Mouse (Mus musculus) stomach, postnatal 0 days (tissue): ENCODE results near the gene Dnah3. TPM values are rescaled to one million over a fixed set of nuclear protein-coding genes. Genes with fewer than 3 reads are reported as not detected.

Experiments used
- ATAC-seq: fragments of 200-750 bp; cut with Nextera tagmentation; 2 replicates; pipeline ENCODE4 v1.8.0; 2017; ENCODE audit not compliant: low FRiP score, low TSS enrichment
- DNase-seq: peaks from one replicate; pipeline ENCODE4 v3.0.0-alpha.2; 2016; ENCODE audit warnings: low spot score
- H3K27ac ChIP-seq: fragments of 300-500 bp; sonication (generic); replicated peaks from 2 replicates; pipeline ENCODE4 v1.5.1; 2014; ENCODE audit warnings: mild to moderate bottlenecking, control low read depth
- H3K27me3 ChIP-seq: fragments of 300-500 bp; sonication (generic); 2 replicates; pipeline ENCODE4 v1.6.1; 2014; ENCODE audit warnings: low read length; ENCODE audit not compliant: control insufficient read depth, insufficient read depth
- H3K36me3 ChIP-seq: fragments of 300-500 bp; sonication (generic); 2 replicates; pipeline ENCODE4 v1.6.1; 2014; ENCODE audit warnings: low read length, mixed read lengths; ENCODE audit not compliant: control insufficient read depth, insufficient read depth
- H3K4me1 ChIP-seq: fragments of 300-500 bp; sonication (generic); replicated peaks from 2 replicates; pipeline ENCODE4 v1.6.1; 2014; ENCODE audit warnings: antibody characterized with exemption; ENCODE audit not compliant: control insufficient read depth, insufficient read depth
- H3K4me2 ChIP-seq: fragments of 300-500 bp; sonication (generic); replicated peaks from 2 replicates; pipeline ENCODE4 v1.6.1; 2014; ENCODE audit warnings: low read depth, mild to moderate bottlenecking, control low read depth, moderate library complexity
- H3K4me3 ChIP-seq: fragments of 300-500 bp; sonication (generic); 2 replicates; pipeline ENCODE4 v1.5.1; 2014; ENCODE audit warnings: low read depth, low read length, control low read depth
- H3K9ac ChIP-seq: fragments of 300-500 bp; sonication (generic); 2 replicates; pipeline ENCODE4 v1.6.1; 2014; ENCODE audit warnings: mild to moderate bottlenecking, low read length, control low read depth, mixed read lengths
- H3K9me3 ChIP-seq: fragments of 300-500 bp; sonication (generic); 2 replicates; pipeline ENCODE4 v1.6.1; 2016; ENCODE audit warnings: low read length; ENCODE audit not compliant: control insufficient read depth
- CTCF ChIP-seq: IDR thresholded peaks from 2 replicates; pipeline ENCODE4 v1.5.1; 2016; ENCODE audit warnings: antibody characterized with exemption, low read depth, mild to moderate bottlenecking, moderate library complexity
- EP300 ChIP-seq: optimal IDR thresholded peaks from 2 replicates; pipeline ENCODE3; 2016; ENCODE audit warnings: antibody characterized with exemption
- WGBS: fragments of 180-500 bp; shearing (Covaris S2); extraction: QIAGEN DNeasy Blood & Tissue Kit; methylation state at CpG from one replicate; pipeline ENCODE4 v1.1.7; 2014; 5-methylcytosine and 5-hydroxymethylcytosine counted together
- polyA plus RNA-seq: library from polyadenylated mRNA; unstranded; fragments of >200 nt; fragmentation: Nextera tagmentation; extraction: Ambion mirVana; gene quantifications from 2 replicates; pipeline ENCODE4 v1.2.1, GENCODE M21; 2015

Dnah3 gene
- polyA plus RNA-seq, 1 experiment from 2014 or later, result 0.02 TPM

- H3K36me3 ChIP-seq, result no peaks in the 10 kb centered on the region
- H3K27me3 ChIP-seq, result no peaks in the 10 kb centered on the region
- no peak for TF ChIP-seq EP300
- H3K27ac ChIP-seq, result no peak overlapping the region
- H3K4me3 ChIP-seq, result no peak overlapping the region
- DNase-seq (no peak), ATAC-seq (no peak)
- H3K9ac ChIP-seq, result no peak overlapping the region
- H3K4me2 ChIP-seq, result no peak overlapping the region
- no peaks in the 10 kb centered on the region for H3K9me3 ChIP-seq
- H3K4me1 ChIP-seq, result no peaks in the 10 kb centered on the region
These were observed 44.6 kb downstream of the Dnah3 start for GRCm38 (mm10) chr7:120050447-120050846.

- Histone ChIP-seq H3K4me1 (no peaks in the 10 kb centered on the region), H3K27me3 (no peaks in the 10 kb centered on the region), H3K4me2 (no peak overlapping the region), H3K4me3 (no peak overlapping the region), H3K27ac (no peak overlapping the region), H3K9ac (no peak overlapping the region), H3K36me3 (no peaks in the 10 kb centered on the region), H3K9me3 (no peaks in the 10 kb centered on the region)
- WGBS, result 83% methylated on average over 3 of the region's 3 CpGs
- no peak for DNase-seq
- ATAC-seq, result no peak
- TF ChIP-seq EP300, result no peak
- TF ChIP-seq CTCF, result peak; percentile 21; the same call in 1 of the 2 replicates
These were observed 51.1 kb downstream of the Dnah3 start for GRCm38 (mm10) chr7:120043990-120044389.

GRCm38 (mm10) chr7:120036422-120036821 lies 58.7 kb downstream of the Dnah3 start:
- TF ChIP-seq EP300, result no peak
- no peak for TF ChIP-seq CTCF
- no peaks in the 10 kb centered on the region for H3K36me3 ChIP-seq
- H3K9ac ChIP-seq, result no peak overlapping the region
- no peak for DNase-seq
- no peak for ATAC-seq
- no peak overlapping the region for H3K27ac ChIP-seq
- no peaks in the 10 kb centered on the region for H3K4me1 ChIP-seq
- no peaks in the 10 kb centered on the region for H3K9me3 ChIP-seq
- H3K4me2 ChIP-seq, result no peak overlapping the region
- H3K4me3 ChIP-seq, result no peak overlapping the region
- 71% methylated on average over 5 of the region's 5 CpGs for WGBS
- no peaks in the 10 kb centered on the region for H3K27me3 ChIP-seq

- H3K9ac ChIP-seq, result no peak overlapping the region
- TF ChIP-seq CTCF (no peak), EP300 (no peak)
- no peak overlapping the region for H3K27ac ChIP-seq
- no peaks in the 10 kb centered on the region for H3K36me3 ChIP-seq
- H3K4me2 ChIP-seq, result no peak overlapping the region
- H3K27me3 ChIP-seq, result no peaks in the 10 kb centered on the region
- H3K4me1 ChIP-seq, result no peaks in the 10 kb centered on the region
- no peak overlapping the region for H3K4me3 ChIP-seq
- no peaks in the 10 kb centered on the region for H3K9me3 ChIP-seq
- DNase-seq (no peak), ATAC-seq (no peak)
- WGBS, result 79% methylated on average over 4 of the region's 4 CpGs
These were observed 60.1 kb downstream of the Dnah3 start for GRCm38 (mm10) chr7:120034996-120035395.

GRCm38 (mm10) chr7:120034566-120034965 lies 60.5 kb downstream of the Dnah3 start:
- H3K9me3 ChIP-seq, result no peaks in the 10 kb centered on the region
- H3K4me1 ChIP-seq, result no peaks in the 10 kb centered on the region
- 80% methylated on average over 1 of the region's 1 CpGs for WGBS
- H3K4me2 ChIP-seq, result no peak overlapping the region
- H3K4me3 ChIP-seq, result no peak overlapping the region
- no peak for DNase-seq
- H3K27ac ChIP-seq, result no peak overlapping the region
- no peak for ATAC-seq
- TF ChIP-seq EP300 (no peak), CTCF (no peak)
- H3K9ac ChIP-seq, result no peak overlapping the region
- H3K27me3 ChIP-seq, result no peaks in the 10 kb centered on the region
- no peaks in the 10 kb centered on the region for H3K36me3 ChIP-seq

- TF ChIP-seq CTCF (no peak), EP300 (no peak)
- H3K4me1 ChIP-seq, result no peaks in the 10 kb centered on the region
- no peaks in the 10 kb centered on the region for H3K36me3 ChIP-seq
- no peaks in the 10 kb centered on the region for H3K9me3 ChIP-seq
- ATAC-seq (no peak), DNase-seq (no peak)
- no peak overlapping the region for H3K27ac ChIP-seq
- no peaks in the 10 kb centered on the region for H3K27me3 ChIP-seq
- no peak overlapping the region for H3K4me3 ChIP-seq
- no peak overlapping the region for H3K4me2 ChIP-seq
- H3K9ac ChIP-seq, result no peak overlapping the region
- 83% methylated on average over 1 of the region's 1 CpGs for WGBS
These were observed 66.4 kb downstream of the Dnah3 start for GRCm38 (mm10) chr7:120028669-120029068.
